Mouse (Mus musculus) heart, embryonic 15.5 days (tissue): ENCODE measurements around the gene Pdp2. TPM values are rescaled to one million over a fixed set of nuclear protein-coding genes. Genes with fewer than 3 reads are reported as not detected.
A peak's percentile ranks its signal among the peaks of the same experiment; 100 is the strongest.
"Not testable (repeated sequence)": the region's sequence is repeated elsewhere in the genome, so short reads cannot be mapped to it uniquely, and the experiment has no call there.

Source experiments
- ATAC-seq: fragments of 200-750 bp; cut with Nextera tagmentation; replicated peaks from 2 replicates; pipeline ENCODE4 v1.8.0; 2017; ENCODE audit warnings: low read depth, moderate TSS enrichment; ENCODE audit not compliant: insufficient number of reproducible peaks, insufficient read depth, low FRiP score
- H3K27ac ChIP-seq: fragments of 300-500 bp; sonication (generic); 2 replicates; pipeline ENCODE4 v1.5.1; 2015; ENCODE audit warnings: mild to moderate bottlenecking, inconsistent platforms
- H3K27me3 ChIP-seq: fragments of 300-500 bp; sonication (generic); 2 replicates; pipeline ENCODE4 v1.6.1; 2015; ENCODE audit warnings: inconsistent platforms
- H3K36me3 ChIP-seq: fragments of 300-500 bp; sonication (generic); 2 replicates; pipeline ENCODE4 v1.6.1; 2015; ENCODE audit warnings: mild to moderate bottlenecking, inconsistent platforms
- H3K4me1 ChIP-seq: fragments of 300-500 bp; sonication (generic); replicated peaks from 2 replicates; pipeline ENCODE4 v1.6.1; 2015; ENCODE audit warnings: inconsistent platforms
- H3K4me2 ChIP-seq: fragments of 300-500 bp; sonication (generic); 2 replicates; pipeline ENCODE4 v1.6.1; 2015; ENCODE audit warnings: inconsistent platforms, mild to moderate bottlenecking, moderate library complexity
- H3K4me3 ChIP-seq: fragments of 300-500 bp; sonication (generic); 2 replicates; pipeline ENCODE4 v1.5.1; 2015; ENCODE audit warnings: mild to moderate bottlenecking, inconsistent platforms
- H3K9ac ChIP-seq: fragments of 300-500 bp; sonication (generic); 2 replicates; pipeline ENCODE4 v1.6.1; 2015; ENCODE audit warnings: mild to moderate bottlenecking, inconsistent platforms
- H3K9me3 ChIP-seq: fragments of 300-500 bp; sonication (generic); replicated peaks from 2 replicates; pipeline ENCODE4 v1.6.1; 2016; ENCODE audit warnings: inconsistent platforms
- WGBS: fragments of 180-500 bp; shearing (Covaris S2); methylation state at CpG from one replicate; pipeline ENCODE4 v1.1.7; 2015; ENCODE audit warnings: mixed read lengths; 5-methylcytosine and 5-hydroxymethylcytosine counted together
- polyA plus RNA-seq: library from polyadenylated mRNA; unstranded; fragments of >200 nt; fragmentation: Nextera tagmentation; extraction: Ambion mirVana; gene quantifications from 2 replicates; pipeline ENCODE4 v1.2.1, GENCODE M21; 2015

Pdp2 gene
- polyA plus RNA-seq, 1 experiment from 2014 or later, result 5.8 TPM

- peak; percentile 64 for ATAC-seq
- Histone ChIP-seq H3K4me2 (peak overlapping the region; percentile 95), H3K9me3 (no peaks in the 10 kb centered on the region), H3K27ac (no peak overlapping the region), H3K36me3 (no peaks in the 10 kb centered on the region), H3K4me1 (peaks cover 9% of the 10 kb centered on the region), H3K9ac (peak overlapping the region; percentile 45), H3K27me3 (no peaks in the 10 kb centered on the region), H3K4me3 (peak overlapping the region; percentile 55)
- WGBS, result 3% methylated on average over 26 of the region's 26 CpGs
Observed at GRCm38 (mm10) chr8:104570436-104571343, 20.6 kb upstream of the Pdp2 start.

GRCm38 (mm10) chr8:104576820-104577219 is 14.4 kb upstream of the Pdp2 start:
- Histone ChIP-seq H3K9ac (no peak overlapping the region), H3K4me1 (no peaks in the 10 kb centered on the region), H3K27me3 (no peaks in the 10 kb centered on the region), H3K36me3 (no peaks in the 10 kb centered on the region), H3K4me2 (no peak overlapping the region), H3K4me3 (no peak overlapping the region), H3K27ac (no peak overlapping the region), H3K9me3 (no peaks in the 10 kb centered on the region)
- no peak for ATAC-seq
- 86% methylated on average over 3 of the region's 3 CpGs for WGBS

GRCm38 (mm10) chr8:104577606-104578005 is 13.6 kb upstream of the Pdp2 start:
- H3K4me1 ChIP-seq, H3K4me3 ChIP-seq, H3K4me2 ChIP-seq, H3K36me3 ChIP-seq, ATAC-seq, H3K9ac ChIP-seq, H3K27me3 ChIP-seq, H3K9me3 ChIP-seq, H3K27ac ChIP-seq: not testable (repeated sequence)
- WGBS, result 76% methylated on average over 17 of the region's 17 CpGs

- no peaks in the 10 kb centered on the region for H3K9me3 ChIP-seq
- no peak overlapping the region for H3K9ac ChIP-seq
- H3K4me3 ChIP-seq, result no peak overlapping the region
- H3K4me1 ChIP-seq, result no peaks in the 10 kb centered on the region
- H3K4me2 ChIP-seq, result no peak overlapping the region
- WGBS, result 39% methylated on average over 1 of the region's 1 CpGs
- no peaks in the 10 kb centered on the region for H3K27me3 ChIP-seq
- H3K36me3 ChIP-seq, result no peaks in the 10 kb centered on the region
- ATAC-seq, result no peak
- H3K27ac ChIP-seq, result no peak overlapping the region
Observed at GRCm38 (mm10) chr8:104584522-104584921, 6.7 kb upstream of the Pdp2 start.

GRCm38 (mm10) chr8:104590284-104590683 is 967 bp upstream of the Pdp2 start:
- H3K4me1 ChIP-seq, result peaks cover 14% of the 10 kb centered on the region
- H3K36me3 ChIP-seq, result peaks cover 14% of the 10 kb centered on the region; the same call in 1 of the 2 replicates
- ATAC-seq, result no peak
- no peak overlapping the region for H3K4me3 ChIP-seq
- no peak overlapping the region for H3K27ac ChIP-seq
- WGBS, result 82% methylated on average over 3 of the region's 3 CpGs
- H3K27me3 ChIP-seq, result no peaks in the 10 kb centered on the region
- H3K9me3 ChIP-seq, result no peaks in the 10 kb centered on the region
- no peak overlapping the region for H3K4me2 ChIP-seq
- H3K9ac ChIP-seq, result no peak overlapping the region

GRCm38 (mm10) chr8:104591856-104592255 is 605 bp downstream of the Pdp2 start:
- H3K4me1 ChIP-seq, result peaks cover 14% of the 10 kb centered on the region
- peaks cover 14% of the 10 kb centered on the region; the same call in 1 of the 2 replicates for H3K36me3 ChIP-seq
- peak overlapping the region; percentile 76 for H3K9ac ChIP-seq
- H3K4me3 ChIP-seq, result peak overlapping the region; percentile 83
- peak overlapping the region; percentile 85 for H3K27ac ChIP-seq
- H3K4me2 ChIP-seq, result peak overlapping the region; percentile 93
- ATAC-seq, result no peak
- no peaks in the 10 kb centered on the region for H3K9me3 ChIP-seq
- WGBS, result 5% methylated on average over 9 of the region's 9 CpGs
- H3K27me3 ChIP-seq, result no peaks in the 10 kb centered on the region

- H3K4me2 ChIP-seq, result peak overlapping the region; percentile 93; the same call in 1 of the 2 replicates
- peaks cover 14% of the 10 kb centered on the region for H3K4me1 ChIP-seq
- ATAC-seq, result no peak
- no peak overlapping the region for H3K9ac ChIP-seq
- H3K9me3 ChIP-seq, result no peaks in the 10 kb centered on the region
- peaks cover 14% of the 10 kb centered on the region for H3K36me3 ChIP-seq
- WGBS, result 65% methylated on average over 6 of the region's 6 CpGs
- H3K27ac ChIP-seq, result no peak overlapping the region
- no peak overlapping the region for H3K4me3 ChIP-seq
- H3K27me3 ChIP-seq, result no peaks in the 10 kb centered on the region
Observed at GRCm38 (mm10) chr8:104592566-104592965, 1.3 kb downstream of the Pdp2 start.

GRCm38 (mm10) chr8:104593536-104594325 is 2.5 kb downstream of the Pdp2 start:
- H3K36me3 ChIP-seq, result peaks cover 14% of the 10 kb centered on the region

GRCm38 (mm10) chr8:104594611-104595362 is 3.5 kb downstream of the Pdp2 start:
- no peak overlapping the region for H3K9ac ChIP-seq
- no peak for ATAC-seq
- 92% methylated on average over 19 of the region's 19 CpGs for WGBS
- H3K4me3 ChIP-seq, result no peak overlapping the region
- H3K27ac ChIP-seq, result no peak overlapping the region
- no peaks in the 10 kb centered on the region for H3K27me3 ChIP-seq
- H3K4me1 ChIP-seq, result peaks cover 14% of the 10 kb centered on the region
- no peak overlapping the region for H3K4me2 ChIP-seq
- no peaks in the 10 kb centered on the region for H3K9me3 ChIP-seq
- H3K36me3 ChIP-seq, result peaks cover 14% of the 10 kb centered on the region

More at GRCm38 (mm10) chr8:104593536-104594325, 2.5 kb downstream of the Pdp2 start:
- no peak overlapping the region for H3K4me3 ChIP-seq
- H3K9ac ChIP-seq, result no peak overlapping the region
- no peak overlapping the region for H3K27ac ChIP-seq
- WGBS, result 91% methylated on average over 31 of the region's 31 CpGs
- H3K27me3 ChIP-seq, result no peaks in the 10 kb centered on the region
- ATAC-seq, result no peak
- no peak overlapping the region for H3K4me2 ChIP-seq
- no peaks in the 10 kb centered on the region for H3K9me3 ChIP-seq
- H3K4me1 ChIP-seq, result peaks cover 14% of the 10 kb centered on the region

GRCm38 (mm10) chr8:104595773-104596536 is 4.7 kb downstream of the Pdp2 start:
- no peak overlapping the region for H3K27ac ChIP-seq
- 77% methylated on average over 21 of the region's 21 CpGs for WGBS
- H3K4me2 ChIP-seq, result no peak overlapping the region
- peaks cover 11% of the 10 kb centered on the region for H3K4me1 ChIP-seq
- peaks cover 14% of the 10 kb centered on the region for H3K36me3 ChIP-seq
- no peak overlapping the region for H3K9ac ChIP-seq
- H3K27me3 ChIP-seq, result no peaks in the 10 kb centered on the region
- no peaks in the 10 kb centered on the region for H3K9me3 ChIP-seq
- no peak for ATAC-seq
- H3K4me3 ChIP-seq, result no peak overlapping the region
